26 mouse cellular contexts compared by ENCODE assay signal in the genomic region with DNA sequence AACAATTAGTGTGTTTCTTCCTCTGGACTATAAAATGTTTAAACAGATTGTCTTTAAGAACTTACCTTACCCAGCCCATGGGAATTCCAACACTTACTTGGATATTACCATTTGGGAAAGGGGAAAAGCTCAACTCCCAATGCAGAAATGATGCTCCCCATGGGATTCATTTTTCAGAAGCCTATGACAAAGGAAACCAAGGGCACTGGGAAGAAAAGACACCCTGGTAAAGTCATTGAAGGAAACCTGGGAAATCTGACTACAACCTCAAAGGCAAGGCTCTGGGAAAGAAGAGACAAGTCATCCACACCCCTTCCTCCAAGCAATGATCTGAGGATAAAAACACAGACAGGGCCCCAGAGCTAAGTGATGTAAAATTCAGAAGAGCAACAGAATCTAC.
DNase-seq lines count a peak whose midpoint lies in the region; ATAC-seq and TF ChIP-seq lines count a peak whose summit lies in the region.
"Had no signal": no experiment of that assay in that cellular context is flagged by ENCODE, and none has a peak within 500 bp of the region (broad histone marks: within the 10 kb centered on the region; RNA-seq: fewer than 3 reads in every experiment).

No protein-coding gene starts in this region.

- no peaks in the 10 kb centered on the region for H3K4me1 ChIP-seq in heart, adult 2 months (ENCODE audit: control insufficient read depth, insufficient read depth, low read length)
- no peaks in the 10 kb centered on the region for H3K4me1 ChIP-seq in heart, embryonic 10.5 days
- H3K4me1 ChIP-seq in heart, embryonic 11.5 days (ENCODE audit: control insufficient read depth, insufficient read depth, low read length): no peaks in the 10 kb centered on the region
- no peaks in the 10 kb centered on the region for H3K4me1 ChIP-seq in forebrain, embryonic 13.5 days
- H3K4me1 ChIP-seq: embryonic facial prominence, embryonic 15.5 days; forebrain, embryonic 15.5 days; heart, embryonic 15.5 days had no signal

- H3K27ac ChIP-seq in gastrocnemius, adult 2 months: peak overlapping the region; percentile 43
- H3K27ac ChIP-seq in heart, adult 2 months: peak overlapping the region; percentile 51
- H3K27ac ChIP-seq in heart, embryonic 10.5 days: no peak overlapping the region
- no peak overlapping the region for H3K27ac ChIP-seq in heart, embryonic 11.5 days (ENCODE audit: low read depth, low read length)
- H3K27ac ChIP-seq in forebrain, embryonic 13.5 days: no peak overlapping the region
- H3K27ac ChIP-seq: embryonic facial prominence, embryonic 15.5 days; forebrain, embryonic 15.5 days; heart, embryonic 15.5 days; hindbrain, embryonic 14.5 days; hindbrain, postnatal 0 days had no signal

- ATAC-seq in heart, embryonic 11.5 days (replicated peaks; ENCODE audit: insufficient number of reproducible peaks, low FRiP score, low TSS enrichment): no peak
- ATAC-seq in forebrain, embryonic 13.5 days: no peak
- ATAC-seq: CD4-positive, CD25-positive, alpha-beta regulatory T cell, adult 4 months; forebrain, embryonic 15.5 days; hindbrain, postnatal 0 days; inflammation-experienced regulatory T-cells, adult 6 months; intestine, embryonic 16.5 days had no signal

- DNase-seq in gastrocnemius, adult 2 months: no peak
- no peak for DNase-seq in gastrocnemius, postnatal 10 days
- peak in 1 of 2 experiments; percentile 8 for DNase-seq in heart, adult 2 months
- no peak for DNase-seq in heart, embryonic 10.5 days (ENCODE audit: low spot score)
- peak; percentile 1 to 5 for DNase-seq in heart, postnatal 10 days
- DNase-seq: adrenal gland, adult 2 months; adrenal gland, postnatal 14 days; cerebellum, adult 11-12 months; cerebellum, adult 8-10 months; cerebellum, postnatal 10 days; cerebellum, postnatal 36 days; embryo, embryonic 11 days; gastrocnemius, postnatal 25 days; heart, postnatal 14 days; kidney, adult 18-20 months; kidney, adult 9 months had no signal

- no peaks in the 10 kb centered on the region for H3K9me3 ChIP-seq in heart, embryonic 10.5 days
- H3K9me3 ChIP-seq in heart, embryonic 11.5 days (replicated peaks; ENCODE audit: control insufficient read depth, low read length): no peaks in the 10 kb centered on the region
- H3K9me3 ChIP-seq in forebrain, embryonic 13.5 days (replicated peaks): no peaks in the 10 kb centered on the region
- H3K9me3 ChIP-seq: embryonic facial prominence, embryonic 15.5 days; forebrain, embryonic 15.5 days; heart, embryonic 15.5 days had no signal

- intact Hi-C loops in gastrocnemius, adult 2 months (cut with DNase I): no loop called here
- intact Hi-C loops in heart, adult 2 months (cut with DNase I): loop anchor here (1.0 kb wide), 1 partner anchor 117 kb away; no protein-coding TSS in a partner anchor
- intact Hi-C loops in heart, postnatal 10 days (cut with DNase I): no loop called here

- TF ChIP-seq EP300 in heart, adult 2 months (IDR thresholded peaks at IDR 0.05; ENCODE audit: insufficient read depth, low read depth, low read length): no peak

- H3K36me3 ChIP-seq in heart, adult 2 months (ENCODE audit: control insufficient read depth, insufficient read depth, low read length): peaks cover 6% of the 10 kb centered on the region
- H3K36me3 ChIP-seq in heart, embryonic 10.5 days: no peaks in the 10 kb centered on the region
- H3K36me3 ChIP-seq in heart, embryonic 11.5 days (ENCODE audit: control insufficient read depth, insufficient read depth, low read length): no peaks in the 10 kb centered on the region
- H3K36me3 ChIP-seq in forebrain, embryonic 13.5 days (ENCODE audit: poor library complexity, severe bottlenecking): no peaks in the 10 kb centered on the region
- H3K36me3 ChIP-seq: embryonic facial prominence, embryonic 15.5 days; forebrain, embryonic 15.5 days; heart, embryonic 15.5 days had no signal

- TF ChIP-seq CTCF in gastrocnemius, adult 2 months (IDR thresholded peaks at IDR 0.05): no peak
- no peak for TF ChIP-seq CTCF in heart, adult 2 months (IDR thresholded peaks at IDR 0.05)

- no peaks in the 10 kb centered on the region for H3K27me3 ChIP-seq in heart, adult 2 months (ENCODE audit: control insufficient read depth, insufficient read depth, low read length)
- H3K27me3 ChIP-seq in heart, embryonic 10.5 days (ENCODE audit: insufficient read depth, poor library complexity, severe bottlenecking): no peaks in the 10 kb centered on the region
- H3K27me3 ChIP-seq in heart, embryonic 11.5 days (ENCODE audit: control insufficient read depth, insufficient read depth, low read length): no peaks in the 10 kb centered on the region
- no peaks in the 10 kb centered on the region for H3K27me3 ChIP-seq in forebrain, embryonic 13.5 days
- H3K27me3 ChIP-seq: embryonic facial prominence, embryonic 15.5 days; forebrain, embryonic 15.5 days; heart, embryonic 15.5 days had no signal

- no peak overlapping the region for H3K9ac ChIP-seq in heart, adult 2 months (ENCODE audit: low read depth, low read length)
- H3K9ac ChIP-seq in heart, embryonic 11.5 days (ENCODE audit: low read depth, low read length): no peak overlapping the region
- no peak overlapping the region for H3K9ac ChIP-seq in forebrain, embryonic 13.5 days
- H3K9ac ChIP-seq: embryonic facial prominence, embryonic 15.5 days; forebrain, embryonic 15.5 days; heart, embryonic 15.5 days; hindbrain, embryonic 14.5 days had no signal

- TF ChIP-seq POLR2A in heart, adult 2 months (IDR thresholded peaks at IDR 0.05; ENCODE audit: insufficient read depth, low read depth, low read length): no peak

- H3K4me2 ChIP-seq in heart, embryonic 11.5 days: no peak overlapping the region
- H3K4me2 ChIP-seq in forebrain, embryonic 13.5 days: no peak overlapping the region
- H3K4me2 ChIP-seq: embryonic facial prominence, embryonic 15.5 days; forebrain, embryonic 15.5 days; heart, embryonic 15.5 days; hindbrain, embryonic 14.5 days had no signal

- H3K4me3 ChIP-seq in gastrocnemius, adult 2 months: no peak overlapping the region
- no peak overlapping the region for H3K4me3 ChIP-seq in heart, adult 2 months
- H3K4me3 ChIP-seq in heart, embryonic 10.5 days: no peak overlapping the region
- no peak overlapping the region for H3K4me3 ChIP-seq in heart, embryonic 11.5 days (ENCODE audit: low read depth, low read length)
- no peak overlapping the region for H3K4me3 ChIP-seq in forebrain, embryonic 13.5 days
- H3K4me3 ChIP-seq: embryonic facial prominence, embryonic 15.5 days; forebrain, embryonic 15.5 days; heart, embryonic 15.5 days had no signal

- no peaks in the 10 kb centered on the region for H3K79me2 ChIP-seq in heart, adult 2 months (replicated peaks; ENCODE audit: control insufficient read depth, insufficient read depth, low read length)

Comparison
In these comparisons a context has a peak if more than half of its experiments do, and no peak if none do; other contexts are left out.
1. DNase-seq: peak in heart, postnatal 10 days (2 of 2); none in gastrocnemius, adult 2 months (single experiment), gastrocnemius, postnatal 10 days (single experiment) and heart, embryonic 10.5 days (single experiment).
2. H3K27ac ChIP-seq: peak in gastrocnemius, adult 2 months (single experiment) and heart, adult 2 months (single experiment); none in heart, embryonic 10.5 days (single experiment), heart, embryonic 11.5 days (single experiment) and forebrain, embryonic 13.5 days (single experiment).